ENCODE assay signal across 8 mouse cellular contexts in the genomic region with DNA sequence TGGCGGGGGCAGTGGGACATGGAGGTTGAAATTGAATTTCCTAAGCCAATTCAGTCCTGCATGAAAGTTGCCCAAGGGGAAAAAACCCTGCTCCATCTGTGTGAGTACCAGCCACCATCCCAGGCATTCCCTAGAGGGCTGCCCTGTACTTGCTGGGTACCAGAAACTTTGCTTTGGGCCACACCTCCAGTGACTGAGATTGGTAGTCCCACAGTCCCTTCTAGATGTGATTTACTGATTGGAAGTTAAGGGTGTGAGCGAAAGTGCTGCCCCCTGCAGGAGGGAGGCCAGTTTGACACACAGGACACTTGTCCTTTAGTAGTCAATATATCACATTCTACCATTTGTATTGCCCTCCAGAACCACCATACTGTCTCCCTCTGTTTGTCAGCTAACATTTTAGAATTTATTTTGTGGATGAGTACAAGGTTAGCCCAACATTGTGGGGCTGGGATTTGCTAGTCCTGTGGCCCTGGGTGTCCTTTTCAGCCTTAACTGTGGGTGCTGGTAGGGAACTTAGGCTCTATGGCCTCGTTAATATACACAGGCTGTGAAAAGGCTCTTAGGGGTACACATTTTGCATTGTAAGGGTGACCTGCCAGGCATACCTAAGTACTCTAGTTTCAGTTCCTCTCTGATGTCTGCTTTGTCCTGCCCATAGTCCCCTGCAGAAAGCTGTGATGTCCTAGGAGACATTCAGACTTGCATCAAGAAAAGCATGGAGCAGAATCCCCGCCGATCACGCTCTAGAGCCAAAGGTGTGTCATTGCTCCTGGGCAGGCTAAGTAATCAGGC. TPM values are rescaled to one million over a fixed set of nuclear protein-coding genes. Genes with fewer than 3 reads are reported as not detected.
DNase-seq lines count a peak whose midpoint lies in the region; ATAC-seq and TF ChIP-seq lines count a peak whose summit lies in the region.
"Had no signal": no experiment of that assay in that cellular context is flagged by ENCODE, and none has a peak within 500 bp of the region (broad histone marks: within the 10 kb centered on the region; RNA-seq: fewer than 3 reads in every experiment).

No protein-coding gene starts in this region.

- no peak; the same call in 1 of the 2 replicates for TF ChIP-seq POLR2A in CH12.LX (IDR thresholded peaks at IDR 0.05; ENCODE audit: low read depth, low read length)

- peaks cover 90% of the 10 kb centered on the region for H3K36me3 ChIP-seq in kidney, embryonic 16.5 days (ENCODE audit: insufficient read depth, low read length)
- peaks cover 91 to 95% of the 10 kb centered on the region in 2 experiments for H3K36me3 ChIP-seq in CH12.LX (replicated peaks in 1 of 2; ENCODE audit: control insufficient read depth in 1 of 2, insufficient read depth in 1 of 2, low read length in 1 of 2)

- peak; percentile 95 for TF ChIP-seq EP300 in CH12.LX (IDR thresholded peaks at IDR 0.05; ENCODE audit: low read length)

- no peak overlapping the region for H3K4me2 ChIP-seq in kidney, embryonic 16.5 days (replicated peaks; ENCODE audit: low read depth, low read length)
- peak overlapping the region; percentile 19 for H3K4me2 ChIP-seq in CH12.LX (ENCODE audit: insufficient read depth, low read depth, poor library complexity, severe bottlenecking)
- H3K4me2 ChIP-seq: lung, embryonic 15.5 days had no signal

- in situ Hi-C loops in CH12.LX (cut with MboI; ENCODE audit: low pct_ligation_motif_present, low pct_unique_long_range_greater_than_20kb, low sequenced_read_pairs) = loop anchor here (25.0 kb wide), 1 partner anchor 566 kb away; a partner anchor contains a TSS

- H3K27ac ChIP-seq in kidney, embryonic 16.5 days (ENCODE audit: low read length) = no peak overlapping the region
- H3K27ac ChIP-seq in CH12.LX (ENCODE audit: insufficient read depth, low read depth) = peak overlapping the region; percentile 78
- H3K27ac ChIP-seq: lung, embryonic 15.5 days had no signal

- no peak for ATAC-seq in kidney, embryonic 16.5 days (ENCODE audit: low FRiP score, low TSS enrichment)
- ATAC-seq in activated CD4-positive, CD25-positive, alpha-beta regulatory T cell, adult 4 months = peak; percentile 60

- 86% methylated on average over 6 of the region's 6 CpGs for WGBS in kidney, embryonic 16.5 days

- no peak overlapping the region for H3K9ac ChIP-seq in kidney, embryonic 16.5 days (replicated peaks; ENCODE audit: low read length)
- H3K9ac ChIP-seq in CH12.LX (ENCODE audit: insufficient read depth, low read depth) = no peak overlapping the region
- H3K9ac ChIP-seq: lung, embryonic 15.5 days had no signal

- peaks cover 37% of the 10 kb centered on the region for H3K79me2 ChIP-seq in CH12.LX (replicated peaks; ENCODE audit: control insufficient read depth, extremely low read depth, insufficient read depth, poor library complexity, severe bottlenecking)

- peak; percentile 66 for DNase-seq in kidney, adult 18-20 months
- DNase-seq in CH12.LX (ENCODE audit: extremely low read depth) = peak; percentile 96
- DNase-seq in kidney, postnatal 4 days = peak; percentile 70 to 75
- peak; percentile 40 for DNase-seq in spleen, adult 12 weeks (ENCODE audit: low spot score)
- no peak for DNase-seq in cerebellum, adult 11-12 months

- H3K27me3 ChIP-seq in kidney, embryonic 16.5 days (ENCODE audit: insufficient read depth, low read length) = no peaks in the 10 kb centered on the region
- no peaks in the 10 kb centered on the region for H3K27me3 ChIP-seq in CH12.LX (replicated peaks)
- H3K27me3 ChIP-seq: lung, embryonic 15.5 days had no signal

- peaks cover 11% of the 10 kb centered on the region for H3K4me1 ChIP-seq in kidney, embryonic 16.5 days (ENCODE audit: insufficient read depth, low read length)
- H3K4me1 ChIP-seq in CH12.LX (ENCODE audit: control insufficient read depth in 1 of 2, insufficient read depth in 2 of 2) = peaks cover 46 to 93% of the 10 kb centered on the region in 2 experiments

- peak; percentile 84 to 90 for TF ChIP-seq CTCF in CH12.LX (conservative IDR thresholded peaks at IDR 0.05 in 1 of 2, IDR thresholded peaks at IDR 0.05 in 1 of 2; ENCODE audit: low read depth in 2 of 2, low read length in 2 of 2)

- dilution Hi-C loops in CH12.LX (cut with MboI; ENCODE audit: extremely low pct_ligation_motif_present, extremely low pct_unique_long_range_greater_than_20kb, low sequenced_read_pairs) = no loop called here

- no peaks in the 10 kb centered on the region for H3K9me3 ChIP-seq in kidney, embryonic 16.5 days (ENCODE audit: low read length)
- no peaks in the 10 kb centered on the region for H3K9me3 ChIP-seq in CH12.LX (replicated peaks; ENCODE audit: low read length)
- H3K9me3 ChIP-seq: lung, embryonic 15.5 days had no signal

- H3K4me3 ChIP-seq in kidney, embryonic 16.5 days (ENCODE audit: low read length) = no peak overlapping the region
- H3K4me3 ChIP-seq in CH12.LX (replicated peaks in 1 of 3; ENCODE audit: low read depth in 2 of 3, low read length in 2 of 3, poor library complexity in 1 of 3) = no peak overlapping the region
- H3K4me3 ChIP-seq: lung, embryonic 15.5 days had no signal

- no peak; the same call in none of the 2 replicates for TF ChIP-seq RAD21 in CH12.LX (IDR thresholded peaks at IDR 0.05; ENCODE audit: low read depth, low read length)

TF ChIP-seq in CH12.LX, 34 proteins besides CTCF, POLR2A, EP300 and RAD21 (continues in another document):
- TF ChIP-seq JUN (IDR thresholded peaks at IDR 0.05; ENCODE audit: insufficient read depth, low read depth, low read length) (no peak), IRF4 (IDR thresholded peaks at IDR 0.05; ENCODE audit: low read depth, low read length) (peak; percentile 99), RCOR1 (conservative IDR thresholded peaks at IDR 0.05; ENCODE audit: low read depth, low read length) (no peak), NELFE (IDR thresholded peaks at IDR 0.05; ENCODE audit: low read depth, low read length) (no peak), SMC3 (IDR thresholded peaks at IDR 0.05; ENCODE audit: low read depth, low read length) (peak; percentile 23), POLR2AphosphoS2 (IDR thresholded peaks at IDR 0.05; ENCODE audit: low read depth, low read length) (0 out of 2 replicates have a peak, but pooled peaks have one; percentile 43), CHD2 (IDR thresholded peaks at IDR 0.05; ENCODE audit: low read length) (0 out of 2 replicates have a peak, but pooled peaks have one; percentile 39), UBTF (IDR thresholded peaks at IDR 0.05; ENCODE audit: low read depth, low read length) (no peak), MEF2A (IDR thresholded peaks at IDR 0.05; ENCODE audit: borderline replicate concordance, low read depth, low read length) (peak; percentile 62; the same call in 1 of the 2 replicates), MYC (IDR thresholded peaks at IDR 0.05; ENCODE audit: low read depth, low read length) (peak; percentile 50; the same call in 1 of the 2 replicates), ZNF384 (IDR thresholded peaks at IDR 0.05; ENCODE audit: low read depth, low read length) (no peak), MXI1 (IDR thresholded peaks at IDR 0.05; ENCODE audit: low read depth, low read length) (no peak), BHLHE40 (IDR thresholded peaks at IDR 0.05; ENCODE audit: low read depth, low read length) (peak; percentile 76), MAX (IDR thresholded peaks at IDR 0.05; ENCODE audit: low read length) (no peak; the same call in 1 of the 2 replicates), JUND (conservative IDR thresholded peaks at IDR 0.05; ENCODE audit: low read depth, low read length) (peak; percentile 58), CHD1 (IDR thresholded peaks at IDR 0.05; ENCODE audit: low read depth, low read length) (no peak), USF1 (IDR thresholded peaks at IDR 0.05; ENCODE audit: low read depth, low read length) (no peak), ZKSCAN1 (IDR thresholded peaks at IDR 0.05; ENCODE audit: borderline replicate concordance, low read depth, low read length) (no peak), TBP (conservative IDR thresholded peaks at IDR 0.05; ENCODE audit: low read depth, low read length) (no peak), MAFK (IDR thresholded peaks at IDR 0.05; ENCODE audit: insufficient replicate concordance, low read length) (no peak), ZC3H11A (IDR thresholded peaks at IDR 0.05; ENCODE audit: low read depth, low read length) (no peak), ETS1 (conservative IDR thresholded peaks at IDR 0.05; ENCODE audit: low read depth, low read length) (peak; percentile 55), USF2 (conservative IDR thresholded peaks at IDR 0.05; ENCODE audit: low read depth, low read length) (no peak), ELF1 (IDR thresholded peaks at IDR 0.05; ENCODE audit: low read depth, low read length) (no peak), KAT2A (IDR thresholded peaks at IDR 0.05; ENCODE audit: insufficient replicate concordance, low read length) (no peak)

RNA-seq across cellular contexts. Expression of a gene that starts 5.4 kb away (rescaled TPM):
- polyA plus RNA-seq in kidney, embryonic 16.5 days (2015; fragmentation: Nextera tagmentation; extraction: Ambion mirVana) = 175 and 177 TPM in 2 replicates
- total RNA-seq in CH12.LX (2012; rRNA removed) (245 and 334 TPM in 2 replicates), CH12.LX (2014; rRNA removed) (115 and 174 TPM in 2 replicates)
- polyA plus RNA-seq in CH12.LX (2012; ENCODE audit: insufficient read length, low read depth) = 729 and 816 TPM in 2 replicates
- 10 to 100 TPM; 55.5 to 77.9 TPM for polyA plus RNA-seq in activated CD4-positive, CD25-positive, alpha-beta regulatory T cell, adult 4 months (2017; shearing (Covaris generic))

RNA-seq across cellular contexts. Expression of a gene that starts 11.2 kb away (rescaled TPM):
- 1.6 and 2.2 TPM in 2 replicates for polyA plus RNA-seq in kidney, embryonic 16.5 days (2015; fragmentation: Nextera tagmentation; extraction: Ambion mirVana)
- total RNA-seq in CH12.LX (2012; rRNA removed) = 0.13 TPM in 2 replicates
- not detected in 2 replicates for total RNA-seq in CH12.LX (2014; rRNA removed)
- 0.19 TPM in 1 of 2 replicates, not detected in the other for polyA plus RNA-seq in CH12.LX (2012; ENCODE audit: insufficient read length, low read depth)
- polyA plus RNA-seq in activated CD4-positive, CD25-positive, alpha-beta regulatory T cell, adult 4 months (2017; shearing (Covaris generic)) = not detected

RNA-seq across cellular contexts. Expression of a gene that starts 35.0 kb away (rescaled TPM):
- 109 and 124 TPM in 2 replicates for polyA plus RNA-seq in kidney, embryonic 16.5 days (2015; fragmentation: Nextera tagmentation; extraction: Ambion mirVana)
- 0.25 and 0.47 TPM in 2 replicates for total RNA-seq in CH12.LX (2012; rRNA removed)
- 0.26 and 0.47 TPM in 2 replicates for total RNA-seq in CH12.LX (2014; rRNA removed)
- 0.10 TPM in 1 of 2 replicates, not detected in the other for polyA plus RNA-seq in CH12.LX (2012; ENCODE audit: insufficient read length, low read depth)
- polyA plus RNA-seq in activated CD4-positive, CD25-positive, alpha-beta regulatory T cell, adult 4 months (2017; shearing (Covaris generic)) = not detected

RNA-seq across cellular contexts. Expression of a gene that starts 43.2 kb away (rescaled TPM):
- 2.5 and 3.3 TPM in 2 replicates for polyA plus RNA-seq in kidney, embryonic 16.5 days (2015; fragmentation: Nextera tagmentation; extraction: Ambion mirVana)
- total RNA-seq in CH12.LX (2012; rRNA removed) (0.08 and 0.17 TPM in 2 replicates), CH12.LX (2014; rRNA removed) (0.07 TPM in 1 of 2 replicates, not detected in the other)
- 0.10 and 0.14 TPM in 2 replicates for polyA plus RNA-seq in CH12.LX (2012; ENCODE audit: insufficient read length, low read depth)
- polyA plus RNA-seq in activated CD4-positive, CD25-positive, alpha-beta regulatory T cell, adult 4 months (2017; shearing (Covaris generic)) = not detected

Comparison
In these comparisons a context has a peak if more than half of its experiments do, and no peak if none do; other contexts are left out.
1. RNA of a gene that starts 35.0 kb away (polyA plus RNA-seq): 109 to 124 TPM in kidney, embryonic 16.5 days; 0.10 TPM in CH12.LX and not detected in activated CD4-positive, CD25-positive, alpha-beta regulatory T cell, adult 4 months; every median in the first group is over 100 times any median in the second.